Mouse (Mus musculus) frontal cortex, postnatal 10 days (tissue): ENCODE results near the gene Il22ra1.
A peak's percentile ranks its signal among the peaks of the same experiment; 100 is the strongest.

ENCODE experiments used
- DNase-seq, 2 experiments: peaks; one replicate each; pipeline ENCODE4 v3.0.0; 2022; ENCODE audit warnings: low spot score in 2 of 2, mixed read lengths in 1 of 2

Il22ra1 gene

DNA sequence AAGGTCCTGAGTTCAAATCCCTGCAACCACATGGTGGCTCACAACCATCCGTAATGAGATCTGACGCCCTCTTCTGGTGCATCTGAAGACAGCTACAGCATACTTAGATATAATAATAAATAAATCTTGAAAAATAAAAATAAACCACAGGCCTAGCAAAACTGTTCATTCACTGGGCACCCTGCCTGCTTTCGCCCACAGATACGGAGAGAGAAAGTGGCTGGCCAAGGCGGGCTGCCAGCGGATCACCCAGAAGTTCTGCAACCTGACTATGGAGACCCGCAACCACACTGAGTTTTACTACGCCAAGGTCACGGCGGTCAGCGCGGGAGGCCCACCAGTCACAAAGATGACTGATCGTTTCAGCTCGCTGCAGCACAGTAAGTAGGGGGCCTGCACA is 5.9 kb downstream of the Il22ra1 start:
- DNase-seq = no peak

DNA sequence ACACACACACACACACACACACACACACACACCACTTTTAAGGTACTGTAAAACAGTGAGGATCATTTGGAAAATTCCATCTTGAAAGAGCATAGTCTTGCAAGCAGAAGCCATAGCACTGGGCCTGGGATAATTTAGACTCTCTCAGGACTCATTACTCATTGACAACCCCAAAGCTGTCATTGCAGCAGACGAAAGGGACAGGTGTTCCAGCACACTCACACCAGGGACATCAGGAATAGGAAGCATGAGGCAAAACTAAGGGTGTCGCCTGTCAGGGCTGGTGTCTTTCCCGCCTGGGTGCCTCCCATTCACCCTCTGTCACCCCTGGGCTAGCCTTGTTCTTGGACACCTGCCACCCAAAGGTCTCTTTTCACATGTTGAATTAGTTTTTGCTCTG is 8.9 kb downstream of the Il22ra1 start:
- no peak for DNase-seq

DNA sequence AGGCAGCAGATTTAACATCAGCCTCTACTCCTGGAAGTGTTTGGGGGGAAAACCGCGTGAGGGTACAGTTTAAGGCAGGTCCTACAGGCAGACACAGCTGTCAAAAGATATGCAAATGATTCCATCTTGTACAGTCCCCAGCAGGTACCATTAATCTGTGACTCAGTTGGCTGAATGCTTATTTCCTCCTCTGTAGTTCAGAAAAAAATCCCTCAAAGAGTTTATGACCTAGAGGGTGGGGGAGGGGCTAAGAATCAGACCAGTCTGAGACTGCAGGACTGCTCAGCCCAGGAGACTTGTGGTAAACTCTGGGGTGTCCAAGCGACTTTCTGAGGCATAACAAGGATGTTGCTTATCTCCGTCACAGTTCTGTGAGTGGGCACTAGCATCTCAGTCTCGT is 10.3 kb downstream of the Il22ra1 start:
- DNase-seq = no peak

DNA sequence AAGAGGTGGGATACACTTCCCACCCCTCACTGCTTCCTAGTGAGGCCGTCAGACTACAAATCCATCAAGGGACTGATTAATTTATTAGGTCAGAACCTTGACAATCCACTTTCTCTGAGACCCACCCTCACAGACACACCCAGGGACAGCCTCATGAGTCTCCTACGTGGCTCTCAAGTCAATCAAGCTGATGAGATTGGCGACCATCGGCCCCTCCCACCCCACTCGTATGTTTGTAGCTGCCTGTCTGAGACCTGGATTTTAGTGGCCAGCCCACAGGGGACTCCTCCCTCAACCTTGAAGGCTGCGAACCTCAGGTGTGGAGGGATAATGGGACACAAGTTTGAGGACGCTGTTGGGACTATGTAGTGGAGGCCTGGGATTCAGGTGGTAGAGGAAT is 11.2 kb downstream of the Il22ra1 start:
- DNase-seq = no peak

DNA sequence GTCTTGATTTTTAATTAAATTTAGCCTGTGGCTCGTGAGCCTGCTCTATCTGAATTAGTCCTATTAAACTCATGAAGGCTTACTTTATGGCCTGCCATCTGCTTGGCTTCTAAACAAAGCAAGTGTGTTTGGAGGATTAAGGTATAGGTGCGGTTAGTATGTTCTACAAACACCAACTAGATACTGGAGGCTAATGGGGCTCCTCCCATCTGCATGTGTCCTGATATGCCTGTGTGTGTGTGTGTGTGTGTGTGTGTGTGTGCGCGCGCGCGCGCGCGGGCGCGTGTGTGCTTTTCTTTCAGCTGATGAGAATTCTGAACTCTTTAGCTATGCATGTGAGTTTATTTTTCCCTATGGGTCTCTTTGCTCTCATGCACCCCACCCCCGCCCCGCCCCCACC is 11.7 kb downstream of the Il22ra1 start:
- no peak for DNase-seq

DNA sequence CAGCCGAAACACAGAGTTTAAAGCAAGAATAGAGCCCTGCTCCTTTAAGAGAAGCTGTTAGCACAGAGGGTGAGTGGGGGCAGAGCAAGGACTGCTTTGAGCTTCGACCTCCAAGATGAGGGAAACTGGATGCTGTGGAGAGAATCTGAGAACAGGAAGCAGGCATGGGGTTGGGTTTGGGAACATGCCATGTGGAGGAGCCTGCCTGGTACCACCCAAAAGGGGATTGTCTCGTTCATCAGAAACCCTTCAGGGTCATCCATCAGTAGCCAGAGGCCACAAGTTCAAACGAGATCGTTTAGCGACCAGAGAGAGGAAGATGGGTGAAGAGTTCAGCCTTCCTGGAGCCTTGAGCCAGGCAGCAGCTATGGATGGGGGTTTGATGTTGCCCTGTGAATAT is 15.5 kb downstream of the Il22ra1 start:
- no peak for DNase-seq

DNA sequence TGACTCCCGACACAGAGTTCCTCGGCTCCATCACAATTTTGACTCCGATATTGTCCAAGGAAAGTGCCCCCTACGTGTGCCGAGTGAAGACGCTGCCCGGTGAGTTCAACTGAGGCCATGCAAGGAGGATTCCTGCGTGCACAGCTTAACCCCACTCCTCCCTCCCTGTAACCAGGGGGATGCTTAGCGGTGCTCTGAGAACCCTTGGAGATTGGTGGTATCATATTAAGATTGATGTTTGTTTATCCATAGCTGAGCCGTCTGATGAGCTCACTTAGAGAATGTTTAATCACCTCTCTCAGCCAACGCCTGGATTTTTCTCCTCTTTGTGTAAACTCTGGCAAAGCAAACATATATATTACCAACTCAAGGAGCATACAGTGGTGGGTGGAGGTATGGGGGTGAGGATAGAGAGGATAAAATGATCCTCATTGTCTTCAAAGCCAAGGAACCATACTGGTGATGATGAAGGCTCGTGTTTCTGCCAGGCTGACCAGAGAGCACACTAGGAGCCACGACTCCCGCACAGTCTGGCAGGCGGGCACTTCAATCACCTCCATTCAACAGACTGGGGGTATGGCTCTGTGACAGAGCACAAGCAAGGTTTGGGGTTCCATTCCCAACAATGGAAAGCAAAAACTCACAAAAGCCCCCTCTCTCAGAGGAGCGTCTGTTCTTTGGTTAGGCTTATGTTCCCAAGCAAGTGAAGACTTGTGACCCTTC is 16.9 kb downstream of the Il22ra1 start:
- DNase-seq = no peak

DNA sequence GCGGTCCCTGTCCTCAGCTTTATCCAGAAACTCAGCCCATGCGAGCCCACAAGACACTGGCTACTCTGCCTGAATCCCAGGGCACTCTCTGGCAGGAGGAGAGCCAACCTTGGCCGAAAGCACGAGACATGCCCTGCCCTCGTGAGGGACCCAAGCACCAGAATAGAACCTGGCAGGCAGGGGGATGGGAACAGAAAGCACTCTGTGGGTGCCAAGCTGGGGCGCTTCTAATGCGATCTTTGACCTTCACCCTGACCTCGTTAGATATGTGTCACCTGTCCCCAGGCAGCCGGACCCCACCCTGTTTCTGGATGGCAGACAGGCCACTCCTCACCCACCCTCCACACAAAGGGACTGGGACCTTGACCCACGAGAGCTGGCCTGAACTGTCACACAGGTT is 17.6 kb downstream of the Il22ra1 start:
- no peak for DNase-seq

DNA sequence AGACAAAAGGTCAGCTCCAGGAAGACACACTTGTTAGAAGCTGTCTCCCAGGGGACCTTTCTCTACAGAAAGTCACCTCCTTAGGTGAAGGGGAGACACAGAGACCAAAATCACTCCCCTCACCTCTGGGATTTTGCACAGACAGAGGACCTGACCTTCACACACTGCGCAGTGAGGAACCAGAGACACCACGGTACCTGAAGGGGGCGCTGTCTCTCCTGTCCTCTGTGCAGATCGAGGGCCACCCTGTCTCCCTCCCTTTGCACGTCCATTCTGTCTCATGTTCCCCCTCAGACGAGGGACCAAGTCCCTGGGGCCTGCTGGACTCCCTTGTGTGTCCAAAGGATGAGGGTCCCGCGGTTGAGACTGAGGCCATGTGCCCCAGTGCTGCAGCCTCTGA is 22.9 kb downstream of the Il22ra1 start:
- DNase-seq = no peak

DNA sequence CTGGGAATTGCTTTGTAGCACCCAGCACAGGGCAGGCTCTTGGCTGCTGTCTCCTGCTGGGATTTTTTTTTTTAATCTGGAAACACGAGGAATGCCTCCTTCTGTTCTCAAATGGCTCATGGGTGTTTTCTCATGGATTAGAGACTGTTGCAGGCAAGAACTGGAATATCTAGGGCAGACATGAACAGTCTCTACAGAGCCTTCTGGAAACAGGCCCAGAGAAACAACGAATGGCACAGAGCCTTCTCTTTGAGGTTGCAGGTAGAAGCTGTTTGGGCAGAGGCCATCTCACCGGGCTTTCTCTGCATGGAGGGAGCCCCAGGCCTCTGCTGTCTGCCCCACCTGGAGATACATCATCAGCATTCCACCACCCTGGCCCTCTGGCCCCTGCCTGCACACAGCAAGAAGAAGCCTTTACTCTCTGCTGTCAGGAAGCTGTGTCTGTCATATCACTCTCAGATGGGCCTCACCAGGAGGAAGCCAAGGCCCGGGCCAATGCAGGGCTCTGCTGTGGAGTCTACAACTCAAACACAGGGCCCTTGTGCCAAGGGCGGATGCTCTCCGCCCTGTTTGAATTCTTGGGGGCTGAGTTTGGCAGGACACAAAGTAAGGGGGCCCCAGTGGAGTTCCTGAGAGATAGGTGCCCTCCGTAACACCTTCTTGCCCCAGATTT is 24.3 kb downstream of the Il22ra1 start:
- no peak for DNase-seq

DNA sequence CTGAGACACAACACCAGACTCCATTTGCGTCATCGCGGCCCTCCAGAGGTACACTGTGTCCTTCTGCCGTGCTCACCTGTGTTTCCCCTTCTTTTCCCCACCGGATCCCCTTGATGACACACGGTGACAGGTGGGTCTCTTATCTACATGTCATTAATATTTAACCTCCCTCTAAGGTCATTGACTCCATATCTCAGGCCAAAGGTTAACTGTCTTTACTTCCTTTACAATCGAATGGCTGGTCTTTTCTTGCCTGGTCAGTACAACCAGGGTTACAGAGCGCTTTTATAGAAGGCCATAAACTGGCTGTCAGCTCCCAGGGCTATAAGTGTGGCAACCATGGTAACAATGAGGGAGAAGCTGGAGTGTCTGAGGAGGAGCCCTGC is 24.8 kb downstream of the Il22ra1 start:
- DNase-seq = no peak

DNA sequence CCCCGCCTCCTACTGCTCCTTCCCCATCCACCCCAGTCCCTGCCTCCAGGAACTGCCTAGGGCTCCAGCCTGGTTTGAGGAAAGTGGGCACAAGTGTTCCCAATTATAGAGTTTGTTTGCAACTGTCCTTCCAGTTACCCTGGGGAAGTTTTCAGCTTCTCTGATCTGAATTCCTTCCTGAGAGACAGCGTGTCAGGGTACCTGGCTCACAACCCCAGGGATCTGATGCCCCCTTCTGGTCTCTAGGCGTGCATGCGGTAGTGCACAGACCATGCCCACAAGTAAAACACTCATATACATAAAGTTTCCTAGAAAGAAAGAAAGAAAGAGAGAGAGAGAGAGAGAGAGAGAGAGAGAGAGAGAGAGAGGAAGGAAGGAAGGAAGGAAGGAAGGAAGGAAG is 30.4 kb downstream of the Il22ra1 start:
- no peak for DNase-seq

DNA sequence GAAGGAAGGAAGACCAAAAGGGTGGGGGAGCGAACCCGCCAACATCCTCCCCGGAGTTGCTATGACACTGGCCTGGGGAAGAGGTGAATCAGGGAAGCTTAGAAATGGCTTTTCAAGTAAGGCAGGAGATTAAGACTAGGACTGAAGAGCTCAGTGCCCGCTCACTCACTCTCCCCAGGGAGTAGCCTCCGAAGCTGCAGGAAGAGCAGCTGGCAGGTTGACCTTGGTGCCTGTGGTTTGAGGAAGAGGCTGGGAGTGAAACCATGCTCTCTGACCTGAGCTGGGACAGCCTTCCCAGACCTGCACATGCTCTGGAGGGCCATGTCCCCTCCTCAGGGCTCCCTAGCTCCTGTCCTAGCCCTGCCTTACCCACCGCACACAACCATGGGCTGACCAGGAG is 30.9 kb downstream of the Il22ra1 start:
- DNase-seq = no peak

DNA sequence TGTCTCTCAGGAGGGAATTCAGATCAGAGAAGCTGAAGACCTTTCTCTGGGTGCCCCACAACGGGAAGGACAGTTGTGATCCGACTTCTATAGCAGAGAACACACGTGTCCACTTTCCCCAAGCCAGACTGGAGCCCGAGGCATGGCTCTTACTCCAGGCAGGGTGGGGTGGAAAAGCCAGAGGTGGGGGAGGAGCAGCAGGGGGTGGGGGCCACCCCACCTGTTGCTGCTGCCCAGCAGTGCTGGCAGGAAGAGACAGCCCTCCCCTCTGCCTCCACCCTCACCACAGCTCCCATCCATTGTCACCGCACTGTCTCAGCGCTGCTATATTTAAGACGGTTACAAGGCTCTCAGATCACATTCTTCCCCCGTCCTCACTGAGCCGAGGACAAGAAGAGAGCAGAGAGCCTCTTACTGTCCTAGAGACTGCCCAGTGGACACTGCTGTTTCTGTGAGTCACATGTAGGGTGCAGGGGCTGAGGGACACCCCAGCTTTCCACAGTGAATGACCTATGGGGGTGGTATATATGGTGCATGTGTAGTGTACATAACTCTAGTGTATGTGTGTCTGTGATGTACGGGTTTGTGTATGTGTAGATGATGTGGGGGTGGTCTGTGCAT is 31.5 kb downstream of the Il22ra1 start, which contains the start of gene Myom3:
Gene Myom3 (plus strand): TSS at position 360 of the 621 bp plus-strand sequence.
- no peak for DNase-seq

DNA sequence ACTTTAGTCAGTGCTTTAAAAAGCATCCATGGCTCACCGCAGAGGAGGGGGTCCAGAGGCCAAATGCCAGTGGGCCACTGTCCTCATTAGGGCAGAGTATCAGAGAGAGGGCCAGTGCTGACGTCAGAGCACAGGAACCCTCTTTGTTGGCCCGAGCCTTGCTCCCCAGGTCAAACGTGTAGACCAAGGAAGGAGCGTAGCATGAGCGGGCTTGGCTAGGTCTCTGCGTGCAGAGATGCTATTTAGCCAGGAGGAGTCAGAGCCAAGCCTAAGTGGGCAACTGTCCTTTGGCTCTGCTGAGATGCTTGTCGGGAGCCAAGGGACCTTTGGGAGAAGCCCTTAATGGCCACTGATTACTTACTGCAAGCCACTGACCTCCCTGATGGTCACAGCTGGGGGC is 33.1 kb downstream of the Il22ra1 start:
- no peak for DNase-seq

DNA sequence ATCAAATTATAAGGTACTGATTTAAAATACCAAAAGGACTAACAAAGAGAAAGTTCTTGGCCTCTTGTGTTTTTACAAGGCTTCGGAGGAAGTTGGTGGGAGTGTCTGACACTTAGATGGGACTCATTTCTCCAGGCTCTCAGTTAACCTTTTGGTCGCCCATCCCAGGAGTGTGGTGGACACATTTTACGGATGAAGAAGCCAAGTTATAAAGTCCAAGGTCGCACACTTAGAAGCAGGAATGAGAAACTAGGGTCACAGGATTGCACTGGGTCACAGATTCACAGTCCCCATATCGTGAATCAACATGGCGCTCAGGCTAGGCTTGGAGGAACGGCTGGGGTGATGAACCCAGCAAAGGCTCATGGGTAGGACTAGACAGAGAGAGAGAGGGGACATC is 33.6 kb downstream of the Il22ra1 start:
- no peak for DNase-seq

DNA sequence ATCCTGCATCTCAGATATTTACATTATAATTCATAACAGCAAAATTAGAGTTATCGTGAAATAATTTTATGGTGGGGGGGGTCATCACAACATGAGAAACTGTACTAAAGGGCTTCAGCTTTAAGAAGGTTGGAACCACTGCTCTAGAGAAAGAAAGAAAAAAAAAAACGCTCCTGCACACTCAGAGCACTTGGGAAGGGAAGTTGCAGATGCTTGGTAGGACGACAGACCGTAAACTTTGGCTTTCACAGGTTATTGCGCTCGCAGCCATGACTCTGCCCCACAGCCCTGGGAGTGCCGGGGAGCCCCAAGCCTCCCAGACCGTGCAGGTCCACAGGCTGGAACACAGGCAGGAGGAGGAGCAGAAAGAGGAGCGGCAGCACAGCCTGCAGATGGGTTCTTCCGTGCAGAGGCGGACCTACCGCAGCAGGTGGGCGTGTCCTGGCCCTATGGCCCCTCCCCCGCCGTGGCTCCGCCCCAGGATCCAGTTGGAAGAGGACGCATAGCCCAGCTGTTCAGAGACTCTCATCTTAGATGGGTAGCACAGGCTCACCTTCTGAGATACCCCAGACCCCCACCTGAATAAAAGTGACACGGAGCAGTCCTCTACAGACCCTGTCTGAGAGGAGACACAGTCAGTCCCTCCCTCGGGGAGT is 34.4 kb downstream of the Il22ra1 start:
- DNase-seq = peak in 1 of 2 experiments; percentile 33

DNA sequence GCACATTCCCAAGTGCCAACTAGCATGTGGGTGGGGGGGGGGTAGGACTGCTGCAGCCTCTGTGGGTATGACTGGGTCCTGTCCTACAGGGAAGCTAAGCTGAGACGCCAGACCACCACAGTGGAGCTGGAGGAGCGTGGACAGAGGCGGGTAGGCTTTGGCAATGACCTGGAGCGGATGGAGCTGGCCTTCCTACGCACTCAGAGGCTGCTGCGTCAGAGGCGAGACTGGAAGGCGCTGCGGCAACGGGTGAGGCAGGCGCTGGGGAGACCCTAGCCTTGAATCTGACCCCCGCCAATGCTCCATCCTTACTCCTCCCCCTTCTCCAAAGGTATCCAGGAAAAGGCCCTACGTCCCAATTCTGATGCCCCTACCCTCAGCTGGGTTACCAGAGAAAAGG is 36.7 kb downstream of the Il22ra1 start:
- DNase-seq = no peak

DNA sequence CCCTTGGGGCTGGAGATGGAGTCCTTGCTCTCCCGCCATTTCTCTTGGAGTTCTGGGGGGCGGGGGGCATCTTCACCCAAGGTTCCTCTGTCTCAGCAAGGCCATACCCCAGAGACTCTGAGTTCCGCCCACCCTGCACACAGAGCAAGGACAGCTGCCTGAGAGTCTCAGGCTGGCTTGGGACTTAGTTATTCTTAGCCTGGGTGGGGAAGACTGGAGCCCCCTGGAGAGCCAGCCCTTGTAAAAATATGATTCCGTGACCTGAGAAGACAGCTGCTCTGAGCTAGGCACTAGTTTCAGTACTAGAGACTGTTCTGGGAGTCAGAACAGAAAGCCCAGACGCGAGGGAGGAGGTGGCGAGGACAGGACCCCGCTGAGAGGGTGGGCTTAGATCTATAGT is 37.7 kb downstream of the Il22ra1 start:
- no peak for DNase-seq

DNA sequence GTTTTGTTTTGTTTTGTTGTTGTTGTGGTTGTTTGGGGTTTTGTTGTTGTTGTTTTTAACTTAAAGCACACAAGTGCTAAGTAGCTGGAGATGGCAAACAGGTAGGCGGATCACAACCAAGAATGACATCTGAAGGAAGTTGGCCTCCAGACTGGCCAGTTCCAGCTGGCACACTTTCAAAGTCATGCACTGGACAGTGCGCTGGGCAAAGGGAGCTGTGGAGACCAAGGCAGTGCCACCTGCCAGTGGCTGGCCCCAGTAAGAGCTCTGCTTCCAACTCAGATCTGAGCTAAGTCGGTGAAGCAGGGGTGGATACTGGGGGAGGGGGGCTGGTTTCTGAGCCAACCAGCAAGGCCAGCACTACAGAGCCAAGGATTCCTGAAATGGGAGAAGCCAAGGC is 39.0 kb downstream of the Il22ra1 start:
- DNase-seq = no peak

DNA sequence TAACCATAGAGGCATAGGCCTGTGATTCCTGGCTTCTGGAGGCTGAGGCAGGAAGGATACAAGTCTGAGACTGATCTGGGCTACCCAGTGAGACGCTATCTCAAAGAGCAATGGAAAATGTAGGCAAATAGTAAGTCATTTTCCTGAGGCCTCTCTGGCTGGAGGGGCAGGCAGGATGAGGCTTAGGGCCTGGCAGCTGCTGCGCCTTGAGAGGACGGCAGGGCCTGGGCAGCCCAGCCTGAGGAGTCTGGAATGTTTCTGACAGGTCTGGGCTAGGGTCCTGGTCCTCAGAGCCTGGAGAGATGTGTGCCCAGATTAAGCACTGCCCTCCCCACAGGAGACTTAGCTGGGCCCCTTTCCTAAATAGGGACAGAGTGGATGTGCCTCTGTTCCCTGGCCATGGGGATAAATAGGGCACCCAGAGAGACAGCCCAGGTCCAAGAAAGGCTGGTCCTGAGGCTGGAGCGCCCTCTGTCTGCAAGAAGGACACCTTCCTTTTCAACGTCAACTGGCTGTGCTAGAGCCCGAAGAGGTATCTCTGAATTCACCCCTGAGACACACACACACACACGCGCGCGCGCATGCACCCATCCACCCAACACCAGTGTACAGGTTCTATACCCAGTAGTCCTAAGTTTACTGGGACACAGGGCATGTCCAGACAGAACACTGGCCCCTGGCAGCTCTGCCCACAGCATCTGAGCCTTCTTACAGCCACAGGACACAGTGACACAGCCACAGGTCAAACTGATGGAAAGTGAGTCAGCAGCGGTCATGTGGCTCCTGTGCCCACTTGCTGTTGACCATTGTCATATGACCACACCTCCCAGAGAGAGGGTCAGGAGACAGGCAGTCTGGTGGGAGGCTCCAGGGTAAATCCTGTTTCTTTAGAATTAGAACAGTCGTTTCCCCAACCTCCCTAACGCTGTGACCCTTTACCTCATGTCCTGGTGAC is 40.9 kb downstream of the Il22ra1 start:
- DNase-seq = peak in 1 of 2 experiments; percentile 17
